Mouse (Mus musculus): ENCODE data around the gene Slc17a1. TPM values are rescaled to one million over a fixed set of nuclear protein-coding genes. Genes with fewer than 3 reads are reported as not detected.
A peak's percentile ranks its signal among the peaks of the same experiment; 100 is the strongest.

Gene Slc17a1
- total RNA-seq, 1 experiment from 2014 or later, result 1.1 TPM

- no peak for DNase-seq
Observed at GRCm38 (mm10) chr13:23889011-23889605, 21.6 kb downstream of the Slc17a1 start.

- no peak for DNase-seq
Observed at GRCm38 (mm10) chr13:23892592-23893268, 25.2 kb downstream of the Slc17a1 start.

GRCm38 (mm10) chr13:23893269-23893593, 25.7 kb downstream of the Slc17a1 start:
- DNase-seq, result no peak

GRCm38 (mm10) chr13:23898242-23898641, 30.7 kb downstream of the Slc17a1 start:
- no peak for DNase-seq

GRCm38 (mm10) chr13:23906906-23907305, 39.4 kb downstream of the Slc17a1 start:
- DNase-seq, result no peak

- DNase-seq, result no peak
Observed at GRCm38 (mm10) chr13:23910121-23910520, 42.6 kb downstream of the Slc17a1 start.

GRCm38 (mm10) chr13:23911335-23911734, 43.8 kb downstream of the Slc17a1 start:
- DNase-seq, result no peak

- DNase-seq, result peak; percentile 29
Observed at GRCm38 (mm10) chr13:23913791-23914306, 46.3 kb downstream of the Slc17a1 start.

GRCm38 (mm10) chr13:23914376-23915167, 47.0 kb downstream of the Slc17a1 start, which contains the start of gene Slc17a4:
TSS of gene Slc17a4 (minus strand) at chr13:23915009.
- peak; percentile 21 for DNase-seq

GRCm38 (mm10) chr13:23916132-23916531, 48.6 kb downstream of the Slc17a1 start:
- peak; percentile 50 for DNase-seq

- no peak for DNase-seq
Observed at GRCm38 (mm10) chr13:23917674-23918073, 50.1 kb downstream of the Slc17a1 start.

GRCm38 (mm10) chr13:23925792-23926191, 58.2 kb downstream of the Slc17a1 start:
- no peak for DNase-seq

- no peak for DNase-seq
Observed at GRCm38 (mm10) chr13:23928637-23929036, 61.1 kb downstream of the Slc17a1 start.

GRCm38 (mm10) chr13:23930461-23930860, 62.9 kb downstream of the Slc17a1 start:
- DNase-seq, result no peak

- no peak for DNase-seq
Observed at GRCm38 (mm10) chr13:23930904-23931303, 63.4 kb downstream of the Slc17a1 start.

GRCm38 (mm10) chr13:23933421-23934210, 66.1 kb downstream of the Slc17a1 start, which contains the start of gene Hist1h2ba:
TSS of gene Hist1h2ba (minus strand) at chr13:23934156.
- no peak for DNase-seq

GRCm38 (mm10) chr13:23934211-23934520, 66.6 kb downstream of the Slc17a1 start, which contains the start of gene Hist1h2aa:
TSS of gene Hist1h2aa (plus strand) at chr13:23934462.
- no peak for DNase-seq

- peak; percentile 56 for DNase-seq
Observed at GRCm38 (mm10) chr13:23938699-23939098, 71.1 kb downstream of the Slc17a1 start.

GRCm38 (mm10) chr13:23940291-23940690, 72.7 kb downstream of the Slc17a1 start:
- DNase-seq, result no peak

GRCm38 (mm10) chr13:23942861-23943260, 75.3 kb downstream of the Slc17a1 start:
- DNase-seq, result no peak
